Mouse (Mus musculus): ENCODE results near the gene Bcan.
A peak's percentile ranks its signal among the peaks of the same experiment; 100 is the strongest.

Bcan gene

GRCm38 (mm10) chr3:87996971-87997614 is 2.9 kb downstream of the Bcan start:
- DNase-seq = no peak

GRCm38 (mm10) chr3:87996401-87996800 is 3.6 kb downstream of the Bcan start:
- no peak for DNase-seq

- no peak for DNase-seq
Observed at GRCm38 (mm10) chr3:87995331-87995730, 4.7 kb downstream of the Bcan start.

- DNase-seq = no peak
Observed at GRCm38 (mm10) chr3:87993436-87993835, 6.6 kb downstream of the Bcan start.

GRCm38 (mm10) chr3:87989935-87990334 is 10.1 kb downstream of the Bcan start:
- DNase-seq = no peak

GRCm38 (mm10) chr3:87988068-87988467 is 12.0 kb downstream of the Bcan start:
- no peak for DNase-seq

GRCm38 (mm10) chr3:87987633-87988032 is 12.4 kb downstream of the Bcan start:
- DNase-seq = no peak

GRCm38 (mm10) chr3:87986868-87987267 is 13.2 kb downstream of the Bcan start:
- DNase-seq = peak; percentile 83 to 86

GRCm38 (mm10) chr3:87985505-87986320 is 14.3 kb downstream of the Bcan start:
- DNase-seq = no peak

GRCm38 (mm10) chr3:87984094-87984493 is 15.9 kb downstream of the Bcan start:
- no peak for DNase-seq

- DNase-seq = no peak
Observed at GRCm38 (mm10) chr3:87983627-87984026, 16.4 kb downstream of the Bcan start.

- DNase-seq = no peak
Observed at GRCm38 (mm10) chr3:87982836-87983601, 17.0 kb downstream of the Bcan start.

GRCm38 (mm10) chr3:87981894-87982835 is 17.9 kb downstream of the Bcan start:
- no peak for DNase-seq

- DNase-seq = no peak
Observed at GRCm38 (mm10) chr3:87981214-87981760, 18.7 kb downstream of the Bcan start.

- DNase-seq = no peak
Observed at GRCm38 (mm10) chr3:87980728-87981127, 19.3 kb downstream of the Bcan start.

- DNase-seq = no peak
Observed at GRCm38 (mm10) chr3:87980085-87980484, 19.9 kb downstream of the Bcan start.

GRCm38 (mm10) chr3:87979493-87979892 is 20.5 kb downstream of the Bcan start:
- DNase-seq = no peak

GRCm38 (mm10) chr3:87974381-87974987 is 25.5 kb downstream of the Bcan start:
- no peak for DNase-seq

GRCm38 (mm10) chr3:87973593-87974380 is 26.2 kb downstream of the Bcan start:
- no peak for DNase-seq

- no peak for DNase-seq
Observed at GRCm38 (mm10) chr3:87972776-87973175, 27.3 kb downstream of the Bcan start.

GRCm38 (mm10) chr3:87972203-87972664 is 27.8 kb downstream of the Bcan start:
- no peak for DNase-seq

Measured in cerebellum, adult 18-20 months (tissue).